Mouse (Mus musculus) heart, postnatal 0 days (tissue): ENCODE measurements around the gene Itga10.

Source experiments
- CTCF ChIP-seq: IDR thresholded peaks from 2 replicates; pipeline ENCODE4 v1.5.1; 2016; ENCODE audit warnings: antibody characterized with exemption, control low read depth, low read depth
- EP300 ChIP-seq: IDR thresholded peaks from 2 replicates; pipeline ENCODE4 v1.6.1; 2016; ENCODE audit warnings: antibody characterized with exemption, low read depth

DNA sequence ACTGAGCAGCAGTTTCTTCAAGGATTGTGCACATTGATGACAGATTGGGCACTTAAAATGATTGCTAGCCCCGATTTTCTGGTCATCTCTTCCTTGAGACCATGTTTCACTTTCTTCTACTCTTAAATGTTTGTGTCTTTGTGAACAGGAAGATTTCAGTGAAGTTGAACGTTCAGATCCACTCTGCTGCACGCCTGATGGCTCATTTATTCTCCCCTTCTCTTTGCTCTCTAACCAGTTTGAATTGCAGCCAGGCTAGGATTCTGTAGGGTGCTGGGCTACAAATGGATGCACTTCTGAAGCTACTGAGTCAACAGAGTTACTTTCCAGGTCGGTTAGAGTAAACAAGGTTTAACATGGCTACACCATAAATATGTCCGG, 42.7 kb upstream of the Itga10 start:
- TF ChIP-seq CTCF, result no peak
- no peak for TF ChIP-seq EP300
